Mouse (Mus musculus) layer of hippocampus, postnatal 14 days (tissue): ENCODE results near the gene Msh4. TPM values are rescaled to one million over a fixed set of nuclear protein-coding genes. Genes with fewer than 3 reads are reported as not detected.

Experiments
- DNase-seq, 2 experiments: peaks; one replicate each; pipeline ENCODE4 v3.0.0; 2021 to 2022; ENCODE audit warnings: low spot score in 2 of 2, mixed read lengths in 1 of 2
- total RNA-seq, 2 experiments: library from RNA; stranded (reverse); gene quantifications; 2 replicates each; pipeline ENCODE4 v1.2.3; 2021

Gene Msh4
- total RNA-seq, 2 experiments from 2014 or later, result 0.37 to 0.62 TPM

GRCm38 (mm10) chr3:153814026-153814425 is 91.9 kb downstream of the Msh4 start:
- no peak for DNase-seq

- no peak for DNase-seq
These were observed 97.5 kb downstream of the Msh4 start for GRCm38 (mm10) chr3:153808406-153808805.

GRCm38 (mm10) chr3:153807444-153808149 is 98.3 kb downstream of the Msh4 start:
- no peak for DNase-seq

Other genes with a start within 250 kb of the Msh4 start
- 10 to 100 TPM; 20.6 to 23.3 TPM for gene St6galnac3, start 181.0 kb downstream of the Msh4 start, total RNA-seq
- gene Asb17, start 61.9 kb downstream of the Msh4 start, total RNA-seq, result not detected
- gene Rabggtb, start 6.9 kb upstream of the Msh4 start, total RNA-seq, result 10 to 100 TPM; 70.4 to 72.7 TPM
- gene Acadm, start 38.5 kb upstream of the Msh4 start, total RNA-seq, result 10 to 100 TPM; 43.1 to 46.5 TPM
- 10 to 100 TPM; 43.2 to 44.9 TPM for gene Slc44a5, start 67.3 kb upstream of the Msh4 start, total RNA-seq